Comparison of ENCODE assay signal across 13 mouse cellular contexts in the genomic region with DNA sequence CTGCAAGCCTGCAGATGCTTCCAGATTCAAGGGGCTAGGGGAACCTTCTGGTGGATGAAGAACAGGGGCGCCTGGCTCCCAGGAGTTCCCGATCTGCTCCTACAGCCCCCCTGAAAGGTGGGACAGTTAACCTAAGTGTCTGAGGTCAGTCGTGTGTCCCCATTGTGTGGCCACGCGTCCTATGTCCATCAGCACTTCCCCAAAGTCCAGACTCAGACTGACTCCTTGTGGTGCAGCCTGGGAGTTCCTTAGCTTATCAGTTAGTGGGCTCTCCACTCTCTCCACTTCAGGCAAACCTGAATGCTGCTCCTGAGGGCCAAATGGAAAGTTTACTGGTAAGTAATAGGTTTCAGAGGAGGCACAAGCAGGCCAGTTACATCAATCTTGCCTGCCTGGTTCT. TPM values are rescaled to one million over a fixed set of nuclear protein-coding genes. Genes with fewer than 3 reads are reported as not detected.
A peak's percentile ranks its signal among the peaks of the same experiment; 100 is the strongest.
DNase-seq lines count a peak whose midpoint lies in the region; ATAC-seq and TF ChIP-seq lines count a peak whose summit lies in the region.
"Had no signal": no experiment of that assay in that cellular context is flagged by ENCODE, and none has a peak within 500 bp of the region (broad histone marks: within the 10 kb centered on the region; RNA-seq: fewer than 3 reads in every experiment).

No protein-coding gene starts in this region.

- peak; percentile 55 for TF ChIP-seq CTCF in lung, embryonic 14.5 days (IDR thresholded peaks at IDR 0.05; ENCODE audit: low read depth)
- TF ChIP-seq CTCF in stomach, postnatal 0 days (IDR thresholded peaks at IDR 0.05; ENCODE audit: low read depth), result peak; percentile 61

- H3K27ac ChIP-seq in lung, embryonic 14.5 days (ENCODE audit: low read depth), result no peak overlapping the region
- H3K27ac ChIP-seq in embryonic facial prominence, embryonic 10.5 days (replicated peaks), result no peak overlapping the region
- no peak overlapping the region for H3K27ac ChIP-seq in hindbrain, embryonic 16.5 days (ENCODE audit: low read depth, low read length)
- H3K27ac ChIP-seq in stomach, postnatal 0 days (replicated peaks), result no peak overlapping the region

- H3K27me3 ChIP-seq in lung, embryonic 14.5 days (ENCODE audit: insufficient read depth, low read length), result peaks cover 53% of the 10 kb centered on the region
- peaks cover 81% of the 10 kb centered on the region for H3K27me3 ChIP-seq in embryonic facial prominence, embryonic 10.5 days (replicated peaks; ENCODE audit: low read depth, poor library complexity, severe bottlenecking)
- peaks cover 8% of the 10 kb centered on the region for H3K27me3 ChIP-seq in hindbrain, embryonic 16.5 days (replicated peaks; ENCODE audit: control insufficient read depth, insufficient read depth, low read length)
- H3K27me3 ChIP-seq in stomach, postnatal 0 days (ENCODE audit: control insufficient read depth, insufficient read depth, low read length), result peaks cover 15% of the 10 kb centered on the region

- H3K4me3 ChIP-seq in lung, embryonic 14.5 days (ENCODE audit: low read depth, low read length), result no peak overlapping the region
- H3K4me3 ChIP-seq in embryonic facial prominence, embryonic 10.5 days, result no peak overlapping the region
- H3K4me3 ChIP-seq in hindbrain, embryonic 16.5 days (ENCODE audit: low read length), result no peak overlapping the region
- no peak overlapping the region for H3K4me3 ChIP-seq in stomach, postnatal 0 days (ENCODE audit: low read depth, low read length)
- H3K4me3 ChIP-seq: erythroblast, embryonic 14.5 days had no signal

- no peak overlapping the region for H3K9ac ChIP-seq in lung, embryonic 14.5 days
- H3K9ac ChIP-seq in hindbrain, embryonic 16.5 days (ENCODE audit: low read depth, low read length), result no peak overlapping the region
- H3K9ac ChIP-seq in stomach, postnatal 0 days (ENCODE audit: low read length), result no peak overlapping the region

- no peaks in the 10 kb centered on the region for H3K4me1 ChIP-seq in lung, embryonic 14.5 days (ENCODE audit: insufficient read depth)
- peaks cover 12% of the 10 kb centered on the region for H3K4me1 ChIP-seq in embryonic facial prominence, embryonic 10.5 days
- H3K4me1 ChIP-seq in hindbrain, embryonic 16.5 days (ENCODE audit: control insufficient read depth, insufficient read depth, low read depth, low read length), result peaks cover 7% of the 10 kb centered on the region
- H3K4me1 ChIP-seq in stomach, postnatal 0 days (replicated peaks; ENCODE audit: control insufficient read depth, insufficient read depth), result no peaks in the 10 kb centered on the region

- no peaks in the 10 kb centered on the region for H3K36me3 ChIP-seq in lung, embryonic 14.5 days (ENCODE audit: insufficient read depth)
- no peaks in the 10 kb centered on the region for H3K36me3 ChIP-seq in embryonic facial prominence, embryonic 10.5 days (replicated peaks)
- no peaks in the 10 kb centered on the region for H3K36me3 ChIP-seq in hindbrain, embryonic 16.5 days (ENCODE audit: control insufficient read depth, insufficient read depth, low read length)
- no peaks in the 10 kb centered on the region for H3K36me3 ChIP-seq in stomach, postnatal 0 days (ENCODE audit: control insufficient read depth, insufficient read depth, low read length)

- ATAC-seq in lung, embryonic 14.5 days (ENCODE audit: insufficient read depth), result no peak
- ATAC-seq in hindbrain, embryonic 16.5 days, result peak; percentile 69
- ATAC-seq in stomach, postnatal 0 days (ENCODE audit: low FRiP score, low TSS enrichment), result no peak

- DNase-seq in lung, embryonic 14.5 days, result peak; percentile 21
- DNase-seq in lung, postnatal 14 days, result no peak
- peak; percentile 41 for DNase-seq in embryonic facial prominence, embryonic 10.5 days (ENCODE audit: low spot score)
- no peak for DNase-seq in stomach, postnatal 0 days (ENCODE audit: low spot score)
- no peak for DNase-seq in adrenal gland, postnatal 14 days
- DNase-seq in T-cell, adult 2 months (ENCODE audit: low spot score), result no peak
- DNase-seq: cerebellum, adult 2 months; heart, adult 18-20 months; right cerebral cortex, postnatal 4 days had no signal

- peaks cover 3% of the 10 kb centered on the region; the same call in 1 of the 2 replicates for H3K9me3 ChIP-seq in lung, embryonic 14.5 days (ENCODE audit: low read depth, low read length)
- 0 out of 2 replicates have a peak, but pooled peaks cover 3% of the 10 kb centered on the region for H3K9me3 ChIP-seq in embryonic facial prominence, embryonic 10.5 days
- H3K9me3 ChIP-seq in hindbrain, embryonic 16.5 days (ENCODE audit: control insufficient read depth, low read length), result no peaks in the 10 kb centered on the region
- H3K9me3 ChIP-seq in stomach, postnatal 0 days (ENCODE audit: control insufficient read depth, low read length), result no peaks in the 10 kb centered on the region

- H3K4me2 ChIP-seq in lung, embryonic 14.5 days, result no peak overlapping the region
- H3K4me2 ChIP-seq in hindbrain, embryonic 16.5 days (ENCODE audit: low read length), result no peak overlapping the region
- no peak overlapping the region for H3K4me2 ChIP-seq in stomach, postnatal 0 days (replicated peaks; ENCODE audit: low read depth)

- 23% methylated on average over 5 of the region's 5 CpGs for WGBS in lung, embryonic 14.5 days
- 17% methylated on average over 5 of the region's 5 CpGs for WGBS in embryonic facial prominence, embryonic 10.5 days
- WGBS in hindbrain, embryonic 16.5 days, result 14% methylated on average over 5 of the region's 5 CpGs
- 22% methylated on average over 5 of the region's 5 CpGs for WGBS in stomach, postnatal 0 days

- no peak for TF ChIP-seq EP300 in stomach, postnatal 0 days (optimal IDR thresholded peaks at IDR 0.05)

RNA-seq across cellular contexts. Expression of gene Ascl1, which starts 8.8 kb away (rescaled TPM):
- polyA plus RNA-seq in lung, embryonic 14.5 days (2014; fragmentation: Nextera tagmentation; extraction: Ambion mirVana), result 3.3 and 4.1 TPM in 2 replicates
- polyA plus RNA-seq in embryonic facial prominence, embryonic 10.5 days (2016; fragmentation: Nextera tagmentation; extraction: Ambion mirVana), result 4.8 and 5.7 TPM in 2 replicates
- 6.3 and 9.6 TPM in 2 replicates for polyA plus RNA-seq in hindbrain, embryonic 16.5 days (2015; fragmentation: Nextera tagmentation; extraction: Ambion mirVana)
- polyA plus RNA-seq in stomach, postnatal 0 days (2015; fragmentation: Nextera tagmentation; extraction: Ambion mirVana), result 1.5 and 2.4 TPM in 2 replicates
- 2.3 TPM in 2 replicates for total RNA-seq in adrenal gland, postnatal 14 days (2021)
- total RNA-seq: heart, adult 18-20 months had no signal
- polyA plus RNA-seq: erythroblast, embryonic 14.5 days; liver, embryonic 16.5 days had no signal

RNA-seq across cellular contexts. Expression of gene Pah, which starts 19.3 kb away (rescaled TPM):
- polyA plus RNA-seq in lung, embryonic 14.5 days (2014; fragmentation: Nextera tagmentation; extraction: Ambion mirVana), result not detected in 2 replicates
- not detected in 2 replicates for polyA plus RNA-seq in embryonic facial prominence, embryonic 10.5 days (2016; fragmentation: Nextera tagmentation; extraction: Ambion mirVana)
- polyA plus RNA-seq in hindbrain, embryonic 16.5 days (2015; fragmentation: Nextera tagmentation; extraction: Ambion mirVana), result 0.10 TPM in 1 of 2 replicates, not detected in the other
- polyA plus RNA-seq in stomach, postnatal 0 days (2015; fragmentation: Nextera tagmentation; extraction: Ambion mirVana), result 0.17 and 0.36 TPM in 2 replicates
- 3.5 and 78.8 TPM in 2 replicates for total RNA-seq in adrenal gland, postnatal 14 days (2021)
- total RNA-seq: ES-E14 had no signal
- polyA plus RNA-seq: erythroblast, embryonic 14.5 days had no signal

Comparison
In these comparisons a context has a peak if more than half of its experiments do, and no peak if none do; other contexts are left out.
1. DNase-seq: peak in lung, embryonic 14.5 days (single experiment) and embryonic facial prominence, embryonic 10.5 days (single experiment); none in lung, postnatal 14 days (single experiment), stomach, postnatal 0 days (single experiment), adrenal gland, postnatal 14 days (single experiment) and T-cell, adult 2 months (single experiment).